Mouse (Mus musculus) adrenal gland, adult 10 weeks (tissue): ENCODE data around the gene Lbhd2. TPM values are rescaled to one million over a fixed set of nuclear protein-coding genes. Genes with fewer than 3 reads are reported as not detected.

Experiments
- polyA plus RNA-seq: library from polyadenylated mRNA; stranded (reverse); fragments of 350-450 nt; fragmentation: Illumina TruSeq; extraction: RNeasy Lipid Tissue Mini Kit (QIAGEN cat#74804); gene quantifications from one replicate; pipeline ENCODE4 v1.2.3, GENCODE M21; 2014; ENCODE audit warnings: low read depth, low replicate concordance

Lbhd2 gene
- polyA plus RNA-seq, result not detected

DNA sequence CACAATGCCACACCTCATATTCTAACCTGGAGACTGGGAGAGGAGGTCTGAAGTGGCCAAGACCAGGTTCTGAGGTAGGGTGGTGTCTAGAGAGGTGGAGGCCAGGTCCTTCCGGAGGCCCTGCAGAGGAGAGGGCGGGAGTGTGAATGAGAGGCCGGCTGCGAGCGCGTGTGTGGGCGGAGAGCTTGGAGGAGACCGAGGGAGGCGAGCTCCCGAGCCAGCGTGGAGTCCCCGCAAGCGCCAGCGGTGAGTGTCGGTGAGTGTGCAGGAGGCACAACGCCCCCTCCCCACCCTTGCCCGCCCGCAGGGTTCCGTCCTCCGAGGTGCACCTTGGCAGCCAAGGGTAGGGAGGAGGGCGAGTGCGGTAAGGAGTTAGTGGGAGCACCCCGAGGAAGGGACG, at the start of gene Lbhd2:
Lbhd2 (plus strand) TSS at position 188 of the 400 bp plus-strand sequence.

DNA sequence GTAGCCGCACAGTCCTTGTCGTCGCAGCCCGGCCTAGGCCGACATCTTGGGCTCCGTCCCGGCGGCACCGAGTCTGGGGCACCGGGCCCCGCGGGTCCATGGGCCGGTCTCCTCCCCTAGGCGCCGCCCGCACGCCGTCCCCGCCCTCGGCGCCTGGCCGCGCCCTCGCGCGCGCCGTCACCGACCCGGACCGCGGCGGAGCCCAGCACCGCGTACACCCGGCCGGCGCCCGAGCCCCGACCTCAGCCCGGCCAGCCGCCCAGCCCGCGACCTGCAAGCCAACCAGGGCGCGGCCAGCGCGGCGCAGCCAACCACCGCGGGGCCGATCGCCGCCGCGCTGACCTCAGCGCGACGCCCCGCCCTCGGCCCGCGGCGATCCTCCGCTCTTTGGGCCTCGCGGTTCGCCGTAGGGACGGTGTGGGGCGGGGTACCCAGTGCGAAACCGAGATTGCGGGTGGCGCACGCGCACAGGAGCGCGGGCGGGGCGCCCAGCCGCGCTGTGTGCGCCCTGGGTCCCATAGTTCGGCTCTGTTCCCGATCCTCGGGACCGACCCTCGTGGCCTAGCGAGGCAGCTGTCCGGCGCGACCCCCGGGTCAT, 29.1 kb upstream of the Lbhd2 start, which contains the start of gene Cdc42bpb:
Cdc42bpb (minus strand) TSS at position 343 of the 598 bp plus-strand sequence.

GRCm38 (mm10) chr12:111416921-111417779, 10.5 kb downstream of the Lbhd2 start, which contains the start of gene Exoc3l4:
Gene Exoc3l4, plus strand, starts transcription at chr12:111417017.

DNA sequence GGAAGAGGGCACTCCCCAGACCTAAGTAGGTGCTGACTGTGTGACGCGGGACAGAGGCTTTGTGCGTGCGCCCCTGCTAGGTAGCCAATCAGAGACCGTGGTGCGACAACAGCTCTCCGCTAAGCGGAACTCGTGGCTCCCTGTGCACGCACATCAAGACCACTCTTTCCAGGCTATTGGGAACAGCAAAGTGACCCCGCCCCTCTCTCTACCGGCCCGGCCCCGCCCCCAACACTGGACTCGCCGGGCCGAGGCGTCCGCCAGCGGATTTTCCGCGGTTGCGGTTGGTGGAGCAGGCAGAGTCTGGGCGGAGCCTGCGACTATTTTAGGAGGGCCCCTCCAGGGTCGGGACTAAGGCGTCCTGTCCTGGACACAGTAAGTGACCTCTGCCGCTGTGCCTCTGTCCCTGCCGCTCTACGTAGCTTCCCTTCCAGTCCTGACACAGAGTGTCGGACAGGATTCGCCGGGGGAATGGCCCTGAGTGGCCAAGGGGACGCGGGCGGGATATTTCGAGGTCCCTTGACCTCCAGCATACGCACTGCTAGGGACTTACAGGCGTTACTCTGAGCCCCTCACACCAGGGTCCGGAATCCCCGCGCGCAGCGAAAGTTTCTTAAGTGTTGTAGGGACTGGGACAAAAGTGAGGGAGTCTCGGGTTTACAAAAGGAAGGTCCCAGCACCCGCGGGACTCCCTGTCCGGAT, 35.9 kb downstream of the Lbhd2 start, which contains the start of gene Tnfaip2:
Tnfaip2 (plus strand) TSS at position 161 of the 702 bp plus-strand sequence.

Other genes starting within 250 kb of the Lbhd2 start
- gene Traf3, start 240.4 kb upstream of the Lbhd2 start, polyA plus RNA-seq, result 12.7 TPM
- not detected for gene 4930595D18Rik, start 222.3 kb upstream of the Lbhd2 start, polyA plus RNA-seq
- not detected for gene Amn, start 135.7 kb upstream of the Lbhd2 start, polyA plus RNA-seq
- 9.1 TPM for gene Cdc42bpb, start 29.1 kb upstream of the Lbhd2 start, polyA plus RNA-seq
- gene Exoc3l4, start 10.2 kb downstream of the Lbhd2 start, polyA plus RNA-seq, result not detected
- gene Tnfaip2, start 35.7 kb downstream of the Lbhd2 start, polyA plus RNA-seq, result 2.9 TPM
- gene Gm266, start 79.0 kb downstream of the Lbhd2 start, polyA plus RNA-seq, result not detected
- 976 TPM for gene Eif5, start 131.2 kb downstream of the Lbhd2 start, polyA plus RNA-seq
- 266 TPM for gene Mark3, start 167.7 kb downstream of the Lbhd2 start, polyA plus RNA-seq